ENCODE assay signal across 14 mouse cellular contexts in genomic region chr11:65530744-65531143, GRCm38 (mm10).
A peak's percentile ranks its signal among the peaks of the same experiment; 100 is the strongest.
DNase-seq lines count a peak whose midpoint lies in the region; ATAC-seq and TF ChIP-seq lines count a peak whose summit lies in the region.
"Had no signal": no experiment of that assay in that cellular context is flagged by ENCODE, and none has a peak within 500 bp of the region (broad histone marks: within the 10 kb centered on the region; RNA-seq: fewer than 3 reads in every experiment).

No protein-coding gene starts in this region.

- no peak for TF ChIP-seq CTCF in kidney, adult 2 months (conservative IDR thresholded peaks at IDR 0.05; ENCODE audit: insufficient read depth, insufficient read length, low read depth, low read length)

- H3K36me3 ChIP-seq in kidney, adult 2 months (ENCODE audit: control insufficient read depth, insufficient read depth, low read length) = no peaks in the 10 kb centered on the region
- H3K36me3 ChIP-seq: embryonic facial prominence, embryonic 13.5 days; forebrain, embryonic 10.5 days; lung, embryonic 15.5 days had no signal

- no peaks in the 10 kb centered on the region for H3K4me1 ChIP-seq in kidney, adult 2 months (ENCODE audit: control insufficient read depth, insufficient read depth, low read length)
- H3K4me1 ChIP-seq: embryonic facial prominence, embryonic 13.5 days; forebrain, embryonic 10.5 days; lung, embryonic 15.5 days had no signal

- ATAC-seq in erythroid progenitor cell, adult 5-6 weeks (replicated peaks; ENCODE audit: low FRiP score, poor library complexity, severe bottlenecking) = no peak
- ATAC-seq: activated CD4-positive, CD25-positive, alpha-beta regulatory T cell, adult 4 months; midbrain, embryonic 16.5 days had no signal

- H3K4me3 ChIP-seq in kidney, adult 2 months (ENCODE audit: insufficient read depth, low read depth, low read length) = no peak overlapping the region
- H3K4me3 ChIP-seq: embryonic facial prominence, embryonic 13.5 days; forebrain, embryonic 10.5 days; lung, embryonic 15.5 days had no signal

- no peak overlapping the region for H3K27ac ChIP-seq in kidney, adult 2 months (ENCODE audit: insufficient read depth, low read depth, low read length)
- H3K27ac ChIP-seq: embryonic facial prominence, embryonic 13.5 days; forebrain, embryonic 10.5 days; lung, embryonic 15.5 days had no signal

- 60% methylated on average over 5 of the region's 5 CpGs for WGBS in kidney, adult 2 months

- DNase-seq in cerebellum, adult 9-10 months = peak; percentile 5
- DNase-seq in cerebellum, postnatal 4 days (ENCODE audit: low spot score in 2 of 2) = no peak
- peak; percentile 4 for DNase-seq in kidney, adult 2 months
- no peak for DNase-seq in kidney, postnatal 14 days
- peak; percentile 19 for DNase-seq in 3T3-L1 (ENCODE audit: low read depth, low spot score)
- peak; percentile 11 for DNase-seq in adipocyte (ENCODE audit: low spot score)
- DNase-seq: right cerebral cortex, postnatal 14 days; thymus, postnatal 4 days had no signal

- TF ChIP-seq POLR2A in kidney, adult 2 months (IDR thresholded peaks at IDR 0.05; ENCODE audit: low read depth, low read length) = no peak

- H3K27me3 ChIP-seq in kidney, adult 2 months (replicated peaks; ENCODE audit: control insufficient read depth, insufficient read depth, low read length) = no peaks in the 10 kb centered on the region
- H3K27me3 ChIP-seq: embryonic facial prominence, embryonic 13.5 days; lung, embryonic 15.5 days had no signal

Comparison
In these comparisons a context has a peak if more than half of its experiments do, and no peak if none do; other contexts are left out.
1. DNase-seq: peak in cerebellum, adult 9-10 months (single experiment), kidney, adult 2 months (single experiment), 3T3-L1 (single experiment) and adipocyte (single experiment); none in cerebellum, postnatal 4 days (0 of 2) and kidney, postnatal 14 days (single experiment).